Mouse (Mus musculus) heart, adult 9 months (tissue): ENCODE data around the gene Olfr1137.

ENCODE experiments used
- DNase-seq, 2 experiments: peaks; one replicate each; pipeline ENCODE4 v3.0.0; 2022; ENCODE audit warnings: low spot score in 2 of 2

The Olfr1137 gene

DNA sequence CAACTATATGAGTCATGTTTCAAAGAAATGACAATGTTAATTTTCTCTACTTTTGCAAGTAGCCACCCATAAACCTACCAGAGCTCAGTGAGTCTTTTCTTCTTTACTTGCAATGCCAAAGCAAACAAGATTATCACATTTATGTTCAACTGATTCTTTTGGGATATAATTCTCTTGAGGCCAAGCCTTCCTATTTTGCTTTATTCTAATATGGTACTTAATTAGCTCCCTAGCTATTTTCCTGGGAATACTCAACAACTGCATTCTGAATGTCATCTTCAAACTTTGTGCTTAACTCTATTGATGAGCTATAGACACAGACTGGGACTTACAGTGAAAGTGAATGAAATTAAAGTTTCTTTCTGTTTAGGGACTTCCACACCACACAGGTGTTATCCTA is at the start of gene Olfr1137:
Gene Olfr1137 (minus strand): TSS at position 101 of the 400 bp plus-strand sequence.
- no peak for DNase-seq

DNA sequence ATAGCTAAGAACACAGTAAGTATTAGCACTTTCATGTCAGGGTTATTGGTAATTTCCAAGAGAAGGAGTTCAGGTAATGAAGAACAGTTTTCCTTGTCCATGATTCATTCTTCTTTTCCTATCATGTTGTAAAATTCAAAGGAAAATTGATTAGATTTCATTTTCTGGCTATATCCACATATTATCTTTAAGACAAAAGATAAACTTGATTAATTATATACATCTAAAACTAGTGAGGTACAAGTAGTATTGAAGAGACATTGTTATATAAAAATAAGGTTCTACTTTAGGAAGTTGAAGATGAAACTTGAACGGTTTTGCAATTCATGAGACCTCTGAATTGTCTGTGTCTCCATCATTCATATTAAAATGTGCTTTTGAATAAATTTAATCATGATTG is 40.9 kb upstream of the Olfr1137 start, which contains the start of gene Olfr1141:
Gene Olfr1141 (minus strand): TSS at position 101 of the 400 bp plus-strand sequence.
- DNase-seq: no peak

- no peak for DNase-seq
Measured at GRCm38 (mm10) chr2:87743452-87743851, 30.5 kb upstream of the Olfr1137 start, which contains the start of gene Olfr1140. TSS of gene Olfr1140 (plus strand) at chr2:87743752.

GRCm38 (mm10) chr2:87739878-87740277 is 26.9 kb upstream of the Olfr1137 start, which contains the start of gene Olfr1138:
TSS of gene Olfr1138 (minus strand) at chr2:87739978.
- no peak for DNase-seq

DNA sequence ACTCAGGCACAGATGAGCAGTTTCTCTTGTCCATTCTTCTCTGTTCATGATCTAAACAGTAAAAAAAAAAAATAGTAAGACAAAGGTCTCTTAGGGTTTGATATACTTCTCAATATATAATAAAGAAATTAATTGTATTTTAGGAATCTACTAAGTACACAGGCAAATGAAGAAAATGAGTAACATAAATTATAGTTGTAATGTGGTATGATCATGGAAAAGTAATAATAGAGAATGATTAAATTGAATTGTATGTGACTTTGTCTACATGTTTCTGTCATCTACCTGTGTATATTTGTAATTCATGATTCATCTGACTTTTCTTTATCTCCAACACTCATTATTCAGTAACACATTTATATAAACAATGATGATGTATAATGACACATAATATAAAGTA is 19.1 kb downstream of the Olfr1137 start, which contains the start of gene Olfr1136:
Gene Olfr1136 (minus strand): TSS at position 101 of the 400 bp plus-strand sequence.
- DNase-seq: no peak

GRCm38 (mm10) chr2:87673564-87673963 is 39.4 kb downstream of the Olfr1137 start, which contains the start of gene Olfr1135:
TSS of gene Olfr1135 (minus strand) at chr2:87673664.
- no peak for DNase-seq
